Mouse (Mus musculus) forebrain, embryonic 12.5 days (tissue): ENCODE measurements around the gene Cpa4. TPM values are rescaled to one million over a fixed set of nuclear protein-coding genes. Genes with fewer than 3 reads are reported as not detected.

Source experiments
- ATAC-seq: fragments of 200-750 bp; cut with Nextera tagmentation; 2 replicates; pipeline ENCODE4 v1.8.0; 2017; ENCODE audit warnings: moderate TSS enrichment; ENCODE audit not compliant: low FRiP score
- H3K27ac ChIP-seq: fragments of 300-500 bp; sonication (generic); 2 replicates; pipeline ENCODE4 v1.5.1; 2016; ENCODE audit warnings: mild to moderate bottlenecking
- H3K27me3 ChIP-seq: fragments of 300-500 bp; sonication (generic); 2 replicates; pipeline ENCODE4 v1.6.1; 2016; ENCODE audit warnings: mild to moderate bottlenecking
- H3K36me3 ChIP-seq: fragments of 300-500 bp; sonication (generic); replicated peaks from 2 replicates; pipeline ENCODE4 v1.6.1; 2016; ENCODE audit warnings: mild to moderate bottlenecking
- H3K4me1 ChIP-seq: fragments of 300-500 bp; sonication (generic); 2 replicates; pipeline ENCODE4 v1.6.1; 2016
- H3K4me2 ChIP-seq: fragments of 300-500 bp; sonication (generic); 2 replicates; pipeline ENCODE4 v1.6.1; 2016; ENCODE audit warnings: mild to moderate bottlenecking, moderate library complexity
- H3K4me3 ChIP-seq: fragments of 300-500 bp; sonication (generic); replicated peaks from 2 replicates; pipeline ENCODE4 v1.5.1; 2016; ENCODE audit warnings: mild to moderate bottlenecking
- H3K9ac ChIP-seq: fragments of 300-500 bp; sonication (generic); 2 replicates; pipeline ENCODE4 v1.6.1; 2016; ENCODE audit warnings: mild to moderate bottlenecking
- H3K9me3 ChIP-seq: fragments of 300-500 bp; sonication (generic); 2 replicates; pipeline ENCODE4 v1.6.1; 2016
- WGBS: fragments of 180-500 bp; shearing (Covaris S2); methylation state at CpG from one replicate; pipeline ENCODE4 v1.1.7; 2016; 5-methylcytosine and 5-hydroxymethylcytosine counted together
- polyA plus RNA-seq: library from polyadenylated mRNA; unstranded; fragments of >200 nt; fragmentation: Nextera tagmentation; extraction: Ambion mirVana; gene quantifications from 2 replicates; pipeline ENCODE4 v1.2.1, GENCODE M21; 2016

Cpa4 gene
- polyA plus RNA-seq, 1 experiment from 2014 or later, result 4.7 TPM

DNA sequence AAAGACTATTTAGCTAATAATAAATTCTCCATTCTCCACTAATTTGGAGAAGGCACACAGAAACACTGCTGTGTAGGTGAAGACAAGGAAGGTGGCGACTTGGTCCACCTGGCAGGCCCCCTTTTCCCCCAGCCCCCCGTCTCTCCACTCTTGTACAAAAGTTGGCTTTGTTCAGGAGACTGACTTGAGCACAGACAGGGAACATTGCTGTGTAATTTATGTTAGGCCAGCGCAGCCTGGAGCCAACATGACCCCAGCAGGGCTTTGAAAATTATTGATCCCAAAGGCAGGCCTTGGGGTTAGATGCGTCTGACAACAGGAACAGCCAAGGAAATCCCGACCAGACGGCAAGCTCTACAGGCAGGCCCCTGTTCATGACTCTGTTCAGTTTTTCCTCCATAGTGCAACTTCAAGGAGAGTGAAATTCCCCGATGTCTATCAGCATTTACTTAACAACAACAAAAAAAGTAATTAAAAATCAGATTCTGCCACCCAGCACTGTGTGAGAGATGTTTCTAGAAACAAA, 36.2 kb downstream of the Cpa4 start:
- Histone ChIP-seq H3K27ac (no peak overlapping the region), H3K27me3 (no peaks in the 10 kb centered on the region), H3K4me1 (0 out of 2 replicates have a peak, but pooled peaks cover 2% of the 10 kb centered on the region), H3K4me2 (no peak overlapping the region), H3K9ac (no peak overlapping the region), H3K4me3 (no peak overlapping the region), H3K9me3 (no peaks in the 10 kb centered on the region), H3K36me3 (no peaks in the 10 kb centered on the region)
- 82% methylated on average over 7 of the region's 7 CpGs for WGBS
- ATAC-seq, result no peak

DNA sequence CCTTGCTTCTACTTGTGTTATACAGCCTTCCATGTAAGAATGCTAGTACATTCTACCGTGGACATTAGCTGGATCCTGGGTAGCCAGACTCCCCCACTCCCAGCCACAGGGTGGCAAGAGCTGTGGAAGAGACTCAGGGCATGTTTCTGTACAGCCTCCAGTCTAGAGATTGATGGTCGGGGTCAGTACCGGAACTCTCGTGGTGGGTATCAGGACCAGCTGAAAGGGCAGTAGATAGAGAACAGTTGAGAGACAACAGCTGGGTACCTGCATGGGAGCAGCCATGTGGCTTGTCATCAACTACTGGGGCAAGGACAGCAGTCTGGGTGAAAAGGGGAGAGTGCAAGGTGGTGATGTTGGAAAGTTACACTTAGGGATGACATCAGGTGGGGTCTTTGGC, 36.9 kb downstream of the Cpa4 start:
- Histone ChIP-seq H3K27ac (no peak overlapping the region), H3K4me3 (no peak overlapping the region), H3K9me3 (no peaks in the 10 kb centered on the region), H3K9ac (no peak overlapping the region), H3K27me3 (no peaks in the 10 kb centered on the region), H3K4me2 (no peak overlapping the region), H3K36me3 (no peaks in the 10 kb centered on the region), H3K4me1 (0 out of 2 replicates have a peak, but pooled peaks cover 2% of the 10 kb centered on the region)
- 96% methylated on average over 4 of the region's 4 CpGs for WGBS
- no peak for ATAC-seq

DNA sequence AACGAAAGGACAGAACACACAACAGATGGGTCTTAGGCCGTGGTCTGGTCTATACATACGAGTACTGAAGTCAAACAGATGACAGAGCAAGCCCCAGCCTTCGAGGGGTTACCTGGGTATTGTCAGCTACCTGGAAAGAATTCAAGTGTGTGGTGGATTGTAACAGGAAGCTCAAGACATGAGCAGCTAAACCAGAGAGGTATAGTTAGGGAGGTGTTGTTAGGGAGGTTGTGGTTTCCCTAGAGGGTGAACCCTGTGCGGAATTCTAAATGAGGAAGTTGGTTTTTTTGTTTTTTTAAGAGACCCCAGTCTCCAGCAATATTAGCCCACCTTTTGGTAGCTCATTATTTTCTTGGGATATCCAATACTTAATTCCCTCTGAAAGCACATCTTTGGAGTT, 37.5 kb downstream of the Cpa4 start:
- Histone ChIP-seq H3K36me3 (no peaks in the 10 kb centered on the region), H3K27ac (no peak overlapping the region), H3K9me3 (no peaks in the 10 kb centered on the region), H3K9ac (no peak overlapping the region), H3K4me2 (no peak overlapping the region), H3K27me3 (no peaks in the 10 kb centered on the region), H3K4me3 (no peak overlapping the region), H3K4me1 (peaks cover 4% of the 10 kb centered on the region; the same call in 1 of the 2 replicates)
- WGBS, result 90% methylated on average over 5 of the region's 5 CpGs
- no peak for ATAC-seq

DNA sequence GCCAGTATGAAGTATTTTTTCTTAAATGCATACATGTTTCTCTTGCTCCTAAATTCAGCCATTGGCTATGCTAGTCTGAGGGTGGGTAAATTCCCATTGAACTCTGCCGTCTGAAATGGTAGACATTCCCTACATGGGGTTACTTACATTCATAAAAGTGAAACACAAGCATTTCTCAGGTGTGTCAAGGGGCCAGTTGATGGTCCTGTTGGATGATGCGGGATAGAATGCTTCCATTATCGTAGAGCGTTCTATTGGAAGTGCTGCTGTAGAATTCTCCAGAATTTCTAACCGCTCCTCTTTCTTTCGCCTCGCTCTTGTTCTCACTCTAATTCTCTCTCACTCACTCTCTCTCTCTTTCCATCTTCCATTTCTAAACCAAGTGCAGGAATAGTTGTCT, 42.5 kb downstream of the Cpa4 start, which contains the start of gene Cpa5:
Gene Cpa5, plus strand, starts transcription at position 301 of the 400 bp plus-strand sequence.
- no peak within 1 kb of the TSS for H3K4me3 ChIP-seq
- H3K36me3 ChIP-seq, result no peaks in the 10 kb centered on the region
- H3K9ac ChIP-seq, result no peak within 1 kb of the TSS
- no peaks in the 10 kb centered on the region for H3K9me3 ChIP-seq
- peaks cover 36% of the 10 kb centered on the region for H3K4me1 ChIP-seq
- H3K27me3 ChIP-seq, result no peaks in the 10 kb centered on the region
- H3K27ac ChIP-seq, result peak within 1 kb of the TSS; percentile 47
- H3K4me2 ChIP-seq, result no peak within 1 kb of the TSS
- ATAC-seq, result no peak
- 54% methylated on average over 7 of the region's 7 CpGs for WGBS

DNA sequence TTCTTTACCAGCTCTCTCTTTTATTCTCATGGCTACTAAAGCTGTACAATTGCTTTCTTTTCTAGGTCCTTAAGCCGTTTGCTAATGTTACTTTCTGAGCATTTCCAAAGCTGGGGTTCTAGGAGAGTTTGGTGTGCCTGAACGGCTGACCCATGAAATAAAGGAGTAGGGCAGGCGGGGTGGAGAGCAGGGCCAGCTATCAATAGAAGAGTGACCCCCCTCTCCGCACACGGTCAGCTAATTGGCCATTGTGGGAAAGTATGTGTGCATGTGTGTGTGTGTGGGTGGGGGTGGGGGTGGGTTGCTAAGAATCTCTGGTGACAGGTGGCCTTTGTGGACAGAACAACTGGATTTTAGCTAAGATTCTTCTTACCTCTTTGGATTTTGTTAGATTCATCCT, 43.0 kb downstream of the Cpa4 start:
- H3K9me3 ChIP-seq, result no peaks in the 10 kb centered on the region
- WGBS, result 15% methylated on average over 5 of the region's 5 CpGs
- no peak overlapping the region for H3K9ac ChIP-seq
- no peak overlapping the region for H3K4me2 ChIP-seq
- H3K27me3 ChIP-seq, result no peaks in the 10 kb centered on the region
- no peak overlapping the region for H3K4me3 ChIP-seq
- peak overlapping the region; percentile 47 for H3K27ac ChIP-seq
- no peaks in the 10 kb centered on the region for H3K36me3 ChIP-seq
- ATAC-seq, result peak; percentile 63; the same call in 1 of the 2 replicates
- peaks cover 41% of the 10 kb centered on the region for H3K4me1 ChIP-seq

DNA sequence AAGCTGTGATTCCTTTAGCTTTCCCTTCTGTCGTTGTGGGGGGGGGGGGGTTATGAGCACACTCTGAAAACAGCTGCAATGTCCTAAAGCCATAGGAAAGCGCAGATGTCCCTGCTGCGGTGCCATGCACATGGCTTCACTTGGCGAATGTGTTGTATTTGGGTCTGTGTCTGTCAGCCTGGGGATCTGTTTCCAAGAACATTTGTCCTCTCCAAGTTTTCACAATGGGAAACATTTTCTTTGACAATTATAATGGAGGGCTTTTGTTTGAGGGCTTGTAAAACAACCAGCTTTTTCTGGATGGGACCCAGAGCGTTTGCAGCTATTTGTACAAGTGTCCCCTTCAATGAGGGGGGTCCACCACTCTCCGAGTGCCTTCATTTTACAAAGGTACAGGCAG, 46.1 kb downstream of the Cpa4 start:
- 64% methylated on average over 6 of the region's 6 CpGs for WGBS
- peaks cover 72% of the 10 kb centered on the region for H3K4me1 ChIP-seq
- ATAC-seq, result no peak

DNA sequence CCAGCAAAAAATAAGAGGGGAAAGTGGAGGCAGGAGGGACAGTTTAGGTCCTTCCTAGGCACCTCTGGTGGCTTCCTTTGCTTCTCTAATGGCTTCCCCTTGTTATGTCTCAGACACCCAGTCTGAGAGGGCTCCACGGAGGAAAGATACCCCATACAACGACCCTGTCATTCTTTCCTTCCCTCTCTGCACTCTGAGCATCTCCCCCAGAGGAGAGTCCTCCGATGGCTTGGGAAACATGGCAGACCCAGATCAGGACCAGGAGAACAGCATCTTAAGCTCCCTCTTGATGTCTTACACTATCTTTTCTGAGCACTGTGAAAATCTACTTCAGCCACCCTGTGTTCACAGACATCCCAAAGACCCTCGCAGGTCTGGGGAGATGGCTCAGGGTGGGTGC, 47.6 kb downstream of the Cpa4 start:
- 11% methylated on average over 4 of the region's 4 CpGs for WGBS
- peak overlapping the region; percentile 25; the same call in 1 of the 2 replicates for H3K9ac ChIP-seq
- H3K9me3 ChIP-seq, result no peaks in the 10 kb centered on the region
- peak overlapping the region; percentile 93 for H3K27ac ChIP-seq
- ATAC-seq, result no peak
- H3K4me1 ChIP-seq, result peaks cover 77% of the 10 kb centered on the region
- no peak overlapping the region for H3K4me3 ChIP-seq
- no peaks in the 10 kb centered on the region for H3K27me3 ChIP-seq
- peak overlapping the region; percentile 1 for H3K4me2 ChIP-seq
- H3K36me3 ChIP-seq, result no peaks in the 10 kb centered on the region

More for the DNA sequence above, 46.1 kb downstream of the Cpa4 start:
- Histone ChIP-seq H3K36me3 (no peaks in the 10 kb centered on the region), H3K4me2 (no peak overlapping the region), H3K4me3 (no peak overlapping the region), H3K9ac (no peak overlapping the region), H3K27me3 (no peaks in the 10 kb centered on the region), H3K27ac (0 out of 2 replicates have a peak overlapping the region, but pooled peaks have one; percentile 42), H3K9me3 (no peaks in the 10 kb centered on the region)

DNA sequence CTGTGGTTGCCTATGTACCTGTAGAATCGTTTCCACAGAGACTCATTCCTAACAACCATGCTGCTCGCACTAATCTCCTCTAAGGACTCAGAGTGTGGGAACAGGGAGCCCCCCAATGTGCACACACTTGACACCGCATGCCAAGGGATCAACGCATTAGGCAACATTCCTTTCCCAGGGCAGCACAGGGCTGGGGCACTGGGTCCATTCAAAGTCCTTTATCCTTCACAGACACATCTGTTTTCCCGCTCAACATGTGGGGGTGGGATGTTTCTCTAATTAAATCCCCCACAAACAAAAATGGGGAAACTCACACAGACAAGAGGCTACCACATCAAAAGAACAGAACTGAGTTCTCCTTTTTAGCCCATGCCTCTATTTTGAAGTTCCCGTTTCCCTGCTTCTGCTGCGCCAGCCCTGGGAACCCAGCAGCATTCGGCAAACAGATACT, 48.3 kb downstream of the Cpa4 start:
- Histone ChIP-seq H3K36me3 (no peaks in the 10 kb centered on the region), H3K4me1 (peaks cover 74% of the 10 kb centered on the region)
- 3% methylated on average over 8 of the region's 8 CpGs for WGBS

DNA sequence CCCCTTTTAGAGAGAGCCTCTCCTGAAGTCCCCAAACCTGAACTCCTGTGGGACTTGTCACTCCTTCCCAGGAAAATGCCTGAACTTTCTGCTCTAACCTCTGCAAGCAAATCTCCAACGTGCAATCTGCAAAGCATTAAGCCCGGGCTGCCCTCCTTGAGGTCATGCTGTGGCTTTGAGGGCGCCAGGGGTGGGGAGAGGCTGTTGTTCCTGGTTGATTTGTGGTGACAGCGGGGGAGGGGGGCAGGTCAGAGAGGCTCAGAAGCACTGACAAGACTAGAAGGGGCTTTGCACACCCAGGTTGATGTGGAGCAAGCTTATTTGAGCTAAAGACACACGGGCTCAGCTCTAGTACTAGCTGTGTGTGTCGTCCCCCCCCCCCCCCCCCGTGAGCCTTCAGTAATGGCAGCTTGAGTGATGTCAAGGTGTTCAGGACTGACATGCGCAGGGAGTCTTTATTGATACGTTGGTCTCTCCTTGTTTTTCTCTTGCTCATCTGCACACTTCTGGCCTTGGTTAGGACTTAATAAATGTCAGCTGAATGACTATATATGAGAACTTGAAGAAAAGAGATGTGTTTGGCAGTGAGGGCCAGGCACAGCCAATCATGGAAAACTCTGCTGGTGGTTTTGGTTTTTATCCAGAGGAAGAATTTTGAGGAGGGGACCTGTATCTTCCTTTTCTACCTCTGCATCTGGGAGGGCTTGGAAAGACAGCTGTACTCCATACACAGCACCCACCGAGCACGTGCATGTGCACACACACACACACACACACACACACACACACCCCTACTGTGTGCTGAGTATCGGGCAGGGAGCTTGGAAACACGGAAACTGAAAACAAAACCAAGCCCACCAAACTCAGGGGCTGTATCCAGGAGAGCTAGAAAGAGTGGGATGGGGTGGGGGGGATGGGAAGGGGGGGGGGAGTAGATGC, 49.1 kb downstream of the Cpa4 start:
- H3K9ac ChIP-seq, result peak overlapping the region; percentile 48; the same call in 1 of the 2 replicates
- WGBS, result 1% methylated on average over 13 of the region's 13 CpGs
- H3K4me1 ChIP-seq, result peaks cover 67% of the 10 kb centered on the region

More for the DNA sequence above, 48.3 kb downstream of the Cpa4 start:
- peak overlapping the region; percentile 57 for H3K4me2 ChIP-seq
- peak; percentile 43; the same call in 1 of the 2 replicates for ATAC-seq
- no peaks in the 10 kb centered on the region for H3K9me3 ChIP-seq
- H3K27me3 ChIP-seq, result no peaks in the 10 kb centered on the region
- no peak overlapping the region for H3K4me3 ChIP-seq
- H3K9ac ChIP-seq, result peak overlapping the region; percentile 48; the same call in 1 of the 2 replicates
- peak overlapping the region; percentile 93 for H3K27ac ChIP-seq

DNA sequence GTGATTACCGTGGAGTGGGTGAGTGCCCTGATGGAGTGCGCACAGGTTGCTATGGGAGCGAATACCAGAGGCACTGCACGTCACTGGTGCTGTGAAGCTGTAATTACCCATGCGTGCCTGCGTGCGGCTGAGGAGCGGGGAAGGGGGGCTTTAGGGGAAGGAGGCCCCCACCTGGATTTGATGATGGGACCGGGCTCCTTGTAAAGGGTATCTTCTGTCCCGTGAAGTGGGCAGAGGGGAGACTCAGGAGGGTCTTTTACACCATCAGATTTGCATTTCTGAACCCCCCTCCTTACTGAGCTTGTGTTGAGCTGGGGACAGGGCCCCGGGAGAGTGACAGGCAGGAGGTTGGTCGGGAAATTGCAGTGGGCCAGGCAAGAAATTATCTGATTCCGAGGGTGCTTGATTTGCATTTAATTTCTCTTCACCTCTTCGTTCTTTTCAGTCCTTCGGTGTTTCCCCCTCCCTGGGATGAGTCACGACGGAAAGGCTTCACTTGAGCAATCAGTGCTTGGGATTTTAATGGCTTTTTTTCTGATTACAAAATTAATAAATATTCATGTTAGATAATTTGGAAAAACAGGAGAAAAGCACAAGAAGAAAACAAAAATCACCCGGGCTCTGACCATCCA, 49.9 kb downstream of the Cpa4 start:
- H3K4me1 ChIP-seq, result peaks cover 63% of the 10 kb centered on the region
- 1% methylated on average over 18 of the region's 18 CpGs for WGBS
- ATAC-seq, result peak; percentile 92
- H3K27me3 ChIP-seq, result no peaks in the 10 kb centered on the region
- no peaks in the 10 kb centered on the region for H3K9me3 ChIP-seq
- H3K4me2 ChIP-seq, result peak overlapping the region; percentile 57
- 0 out of 2 replicates have a peak overlapping the region, but pooled peaks have one; percentile 38 for H3K9ac ChIP-seq
- H3K4me3 ChIP-seq, result peak overlapping the region; percentile 24
- H3K36me3 ChIP-seq, result no peaks in the 10 kb centered on the region
- H3K27ac ChIP-seq, result peak overlapping the region; percentile 93

More for the DNA sequence above, 49.1 kb downstream of the Cpa4 start:
- H3K36me3 ChIP-seq, result no peaks in the 10 kb centered on the region
- H3K4me2 ChIP-seq, result peak overlapping the region; percentile 57
- no peaks in the 10 kb centered on the region for H3K9me3 ChIP-seq
- H3K27me3 ChIP-seq, result no peaks in the 10 kb centered on the region
- peak overlapping the region; percentile 24 for H3K4me3 ChIP-seq
- H3K27ac ChIP-seq, result peak overlapping the region; percentile 93
- peak; percentile 19 for ATAC-seq

DNA sequence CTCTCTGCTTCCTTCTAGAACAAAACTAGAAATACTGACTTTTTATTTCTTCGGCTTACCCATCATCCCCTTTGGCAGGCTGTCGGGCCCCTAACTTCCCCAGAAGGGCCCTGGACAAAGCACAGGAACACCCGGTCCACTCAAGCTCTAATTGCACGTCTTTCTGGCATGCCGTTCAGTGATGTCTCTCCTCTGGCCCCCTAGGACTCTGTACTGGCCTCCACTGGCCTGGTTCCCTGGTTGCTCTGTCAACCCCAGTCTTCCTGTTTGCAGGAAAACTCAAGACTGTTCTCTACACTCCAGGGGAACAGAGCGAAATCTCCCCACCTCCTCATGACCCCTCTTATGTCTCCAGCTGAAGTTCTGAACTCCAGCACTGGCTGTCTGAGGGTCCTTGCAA, 50.6 kb downstream of the Cpa4 start:
- H3K27ac ChIP-seq, result peak overlapping the region; percentile 93
- 22% methylated on average over 6 of the region's 6 CpGs for WGBS
- no peaks in the 10 kb centered on the region for H3K9me3 ChIP-seq
- H3K4me2 ChIP-seq, result peak overlapping the region; percentile 22; the same call in 1 of the 2 replicates
- 0 out of 2 replicates have a peak overlapping the region, but pooled peaks have one; percentile 13 for H3K9ac ChIP-seq
- H3K27me3 ChIP-seq, result no peaks in the 10 kb centered on the region
- H3K36me3 ChIP-seq, result no peaks in the 10 kb centered on the region
- H3K4me3 ChIP-seq, result no peak overlapping the region
- H3K4me1 ChIP-seq, result peaks cover 63% of the 10 kb centered on the region
- ATAC-seq, result no peak

DNA sequence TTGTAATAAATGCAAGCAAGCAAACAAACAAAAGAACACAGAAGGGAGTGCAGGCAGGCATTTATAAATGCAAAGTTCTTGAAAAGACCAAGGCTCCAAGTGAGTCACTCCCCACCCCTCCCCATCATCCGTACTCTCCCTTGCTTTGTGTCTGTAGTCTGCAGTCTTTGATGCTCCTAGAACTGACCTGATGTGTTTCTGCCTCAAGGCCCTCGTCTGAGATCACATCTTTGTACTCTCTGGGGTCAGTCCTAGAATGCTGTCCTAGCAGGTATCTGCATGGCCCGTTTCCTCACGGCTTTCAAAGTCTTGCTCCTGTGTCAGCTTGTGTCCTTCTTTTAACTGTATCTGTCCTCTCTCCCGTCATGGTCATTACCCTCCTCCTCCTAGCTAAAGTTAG, 51.4 kb downstream of the Cpa4 start:
- WGBS, result 64% methylated on average over 5 of the region's 5 CpGs
- no peak for ATAC-seq
- peak overlapping the region; percentile 93 for H3K27ac ChIP-seq
- H3K4me3 ChIP-seq, result no peak overlapping the region
- no peaks in the 10 kb centered on the region for H3K9me3 ChIP-seq
- peaks cover 56% of the 10 kb centered on the region for H3K4me1 ChIP-seq
- no peaks in the 10 kb centered on the region for H3K27me3 ChIP-seq
- no peak overlapping the region for H3K4me2 ChIP-seq
- no peaks in the 10 kb centered on the region for H3K36me3 ChIP-seq
- no peak overlapping the region for H3K9ac ChIP-seq
